Mouse (Mus musculus): ENCODE data around the gene Calml4.
"Not testable (repeated sequence)": the region's sequence is repeated elsewhere in the genome, so short reads cannot be mapped to it uniquely, and the experiment has no call there.

The Calml4 gene

GRCm38 (mm10) chr9:62857719-62858261, at the start of gene Calml4:
TSS of gene Calml4 (plus strand) at chr9:62858080.
- no peak for DNase-seq

DNA sequence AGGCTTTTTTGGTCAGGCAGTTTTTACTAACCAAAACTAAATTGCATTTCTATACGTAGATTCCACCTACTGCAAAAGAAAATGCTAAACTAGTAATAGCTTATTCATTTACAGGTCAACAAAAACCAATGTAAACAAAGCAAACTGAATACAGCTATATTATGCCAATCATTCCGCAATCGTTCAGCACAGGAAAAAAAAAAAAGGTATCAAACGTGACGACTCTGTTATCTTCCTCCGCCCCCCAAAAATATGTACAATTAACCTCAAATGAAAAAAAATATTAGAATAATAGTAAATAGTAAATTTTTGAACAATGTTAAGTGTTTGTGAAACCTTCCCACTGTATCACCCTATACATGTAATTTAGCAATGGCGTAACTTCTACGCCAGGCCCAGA, 47.8 kb upstream of the Calml4 start:
- DNase-seq: no peak

- no peak for DNase-seq
Observed at GRCm38 (mm10) chr9:62810543-62811515, 47.1 kb upstream of the Calml4 start.

- peak; percentile 91 for DNase-seq
Observed at GRCm38 (mm10) chr9:62811516-62812121, 46.3 kb upstream of the Calml4 start, which contains the start of gene Fem1b. TSS of gene Fem1b (minus strand) at chr9:62811934.

- peak; percentile 48 for DNase-seq
Observed at GRCm38 (mm10) chr9:62812216-62813049, 45.4 kb upstream of the Calml4 start.

DNA sequence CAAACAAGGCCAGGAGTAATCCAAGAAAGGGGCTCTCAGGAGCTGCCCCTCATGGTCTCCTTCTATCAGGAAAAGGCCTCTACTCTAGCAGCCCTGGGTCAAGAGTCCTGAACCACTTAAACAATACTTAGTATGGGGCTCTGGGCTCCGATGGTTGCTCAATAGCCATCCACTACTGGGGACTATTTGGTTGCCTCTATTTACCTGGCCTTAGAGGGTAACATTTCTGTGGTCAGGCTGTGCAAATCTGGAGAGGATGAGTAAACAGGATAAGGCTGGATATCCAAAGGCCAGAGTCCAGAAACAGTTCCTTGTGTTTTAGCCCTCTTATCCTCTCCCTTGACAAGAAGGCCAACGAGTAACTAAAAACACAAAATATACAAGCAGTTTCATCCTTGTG, 43.1 kb upstream of the Calml4 start:
- DNase-seq: no peak

DNA sequence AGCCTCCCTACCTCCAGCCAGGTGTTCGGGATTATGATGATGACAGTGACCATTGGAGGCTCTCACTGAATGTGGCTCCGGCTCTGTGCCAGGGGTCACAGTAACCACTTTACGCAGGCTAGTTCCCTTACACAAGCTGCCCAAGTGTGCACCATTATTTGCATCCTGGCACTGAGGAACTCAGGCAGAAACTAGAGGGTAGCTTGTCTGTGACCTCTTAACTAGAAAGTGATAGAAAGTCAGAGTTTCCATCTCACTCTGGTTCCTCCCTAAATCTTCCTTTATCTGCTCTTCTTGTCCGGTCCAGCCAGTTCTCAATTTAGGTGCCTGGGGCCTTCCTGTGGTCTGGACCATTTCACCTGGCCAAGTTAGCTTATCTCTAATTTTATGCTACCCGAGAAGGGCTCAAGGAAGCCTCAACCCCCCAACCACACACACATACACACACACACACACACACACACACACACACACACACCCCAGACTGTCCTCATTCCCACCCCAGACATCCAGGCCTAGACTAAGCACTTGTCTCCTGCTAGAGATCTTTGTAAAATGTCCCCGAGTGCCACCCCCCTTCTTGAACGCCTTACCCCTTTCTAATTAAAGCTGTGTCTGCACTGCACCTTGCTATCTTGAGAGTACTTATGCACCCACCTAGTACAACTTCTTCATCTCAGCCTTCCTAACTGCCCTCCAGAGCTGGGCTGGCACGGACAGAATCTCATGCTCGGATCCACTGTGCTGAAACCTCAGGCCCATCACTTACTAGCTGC, 41.4 kb upstream of the Calml4 start:
- no peak for DNase-seq

GRCm38 (mm10) chr9:62817099-62817571, 40.7 kb upstream of the Calml4 start:
- DNase-seq: no peak

DNA sequence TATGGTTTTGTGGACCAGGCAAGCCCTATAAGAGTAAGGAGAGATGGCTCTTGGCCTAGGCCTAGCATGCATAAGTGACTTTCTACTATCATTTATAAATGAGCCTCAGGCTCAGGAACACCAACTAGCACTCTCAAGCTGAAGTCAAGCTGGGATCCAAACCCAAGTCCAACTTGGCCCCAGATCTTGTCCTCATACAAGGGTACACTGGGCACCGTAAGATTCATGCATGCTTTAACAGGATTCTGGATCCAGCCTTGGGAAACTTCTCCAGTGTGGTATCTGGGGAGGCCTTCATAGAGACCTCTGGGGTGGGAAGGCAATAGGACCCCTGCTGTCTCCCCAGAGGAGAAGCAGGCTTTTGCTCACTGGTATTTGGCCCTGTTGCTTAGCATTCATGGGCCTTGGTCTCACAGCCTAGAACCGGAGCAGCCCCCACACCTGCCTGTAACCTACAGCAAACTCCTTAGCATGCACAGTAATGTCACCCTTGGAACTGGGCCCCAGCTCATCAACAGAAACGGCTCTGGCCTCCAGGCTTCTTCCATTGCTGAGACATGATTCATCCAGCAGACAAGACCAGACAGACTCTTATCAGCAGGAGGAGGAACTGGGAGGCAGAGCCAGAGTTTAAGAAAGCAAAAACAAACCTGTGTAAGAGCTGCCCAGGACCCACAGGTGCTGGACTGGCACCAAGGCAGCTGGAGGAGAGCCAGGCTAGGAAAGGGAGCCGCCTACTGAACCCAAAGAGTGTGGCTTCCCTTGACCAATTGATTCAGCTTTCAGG, 39.9 kb upstream of the Calml4 start:
- no peak for DNase-seq

- DNase-seq: no peak
Observed at GRCm38 (mm10) chr9:62819494-62819893, 38.4 kb upstream of the Calml4 start.

GRCm38 (mm10) chr9:62819910-62820309, 38.0 kb upstream of the Calml4 start:
- not testable (repeated sequence) for DNase-seq

DNA sequence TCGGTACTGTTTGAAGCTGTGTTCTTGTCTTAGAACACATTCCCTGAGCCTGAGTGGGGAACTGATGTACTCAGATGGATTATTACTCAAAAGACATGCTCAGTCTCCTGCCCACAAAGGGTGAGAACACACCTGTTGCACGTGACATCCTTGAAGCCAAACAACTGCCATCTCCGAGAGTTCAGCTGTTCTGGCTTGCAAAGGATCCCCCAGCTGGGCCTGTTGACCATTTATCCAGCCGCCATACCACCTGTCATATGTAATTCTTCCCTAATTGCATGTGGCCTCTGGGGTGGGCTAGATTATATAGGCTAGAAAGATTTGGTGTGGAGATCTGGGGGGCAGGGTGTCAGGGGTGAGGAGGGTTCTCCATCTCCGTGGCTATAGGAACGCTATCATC, 37.1 kb upstream of the Calml4 start:
- DNase-seq: no peak

GRCm38 (mm10) chr9:62821811-62822210, 36.1 kb upstream of the Calml4 start:
- DNase-seq: no peak

GRCm38 (mm10) chr9:62825791-62826393, 32.0 kb upstream of the Calml4 start:
- no peak for DNase-seq

GRCm38 (mm10) chr9:62826456-62826855, 31.4 kb upstream of the Calml4 start:
- no peak for DNase-seq

DNA sequence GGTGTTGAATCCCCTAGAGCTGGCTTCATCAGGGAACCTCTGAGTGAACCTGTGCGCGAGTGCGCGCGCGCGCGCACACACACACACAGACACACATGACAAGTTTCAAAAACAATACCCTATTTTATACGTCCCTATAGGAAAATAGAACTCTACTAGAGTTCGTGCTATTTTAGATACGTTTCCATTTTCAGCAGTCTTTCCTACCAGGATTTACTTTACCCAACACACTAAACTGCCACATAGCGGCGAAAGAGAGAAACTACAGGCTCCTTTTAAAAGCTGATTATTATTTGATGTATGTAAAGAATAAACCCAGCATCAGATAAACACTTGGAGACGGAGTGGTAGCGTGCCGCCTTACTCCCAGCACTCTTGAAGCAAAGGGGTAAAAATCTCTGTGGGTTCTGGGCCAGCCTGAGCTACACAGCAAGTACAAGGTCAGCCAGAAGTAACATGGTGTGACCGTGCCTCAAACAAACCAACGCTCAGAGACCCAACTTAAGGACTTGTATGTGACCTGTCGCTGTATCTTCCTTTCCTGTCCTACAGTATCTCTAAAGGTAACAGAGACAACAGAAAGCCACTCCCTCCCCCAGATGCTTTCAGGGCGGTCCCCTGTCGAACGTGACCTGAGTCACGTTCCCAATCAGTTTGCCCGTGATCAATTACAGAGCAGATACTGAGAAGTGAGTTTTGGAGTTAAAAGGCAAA, 29.8 kb upstream of the Calml4 start:
- DNase-seq: peak; percentile 73

DNA sequence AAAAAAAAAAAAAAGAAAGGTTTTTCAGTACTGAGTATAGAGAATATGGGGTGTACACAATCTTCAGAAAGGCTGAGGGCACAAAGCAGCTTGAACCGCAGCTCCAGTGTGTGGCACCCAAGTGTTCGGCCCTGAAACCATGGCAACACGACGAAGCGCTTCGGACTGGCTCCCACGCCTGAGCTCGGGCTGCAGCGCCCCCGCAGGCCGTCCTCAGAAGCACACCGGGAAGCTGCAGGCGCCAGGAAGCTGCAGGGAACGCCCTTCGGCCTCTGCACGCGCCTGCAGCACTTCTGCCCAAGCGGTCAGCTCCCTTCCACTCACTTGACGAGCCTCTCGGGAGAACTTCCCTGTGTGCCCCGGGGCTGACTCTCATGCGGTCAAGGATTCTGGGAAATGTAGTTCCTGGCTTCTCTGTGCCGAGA, 29.2 kb upstream of the Calml4 start:
- peak; percentile 94 for DNase-seq

DNA sequence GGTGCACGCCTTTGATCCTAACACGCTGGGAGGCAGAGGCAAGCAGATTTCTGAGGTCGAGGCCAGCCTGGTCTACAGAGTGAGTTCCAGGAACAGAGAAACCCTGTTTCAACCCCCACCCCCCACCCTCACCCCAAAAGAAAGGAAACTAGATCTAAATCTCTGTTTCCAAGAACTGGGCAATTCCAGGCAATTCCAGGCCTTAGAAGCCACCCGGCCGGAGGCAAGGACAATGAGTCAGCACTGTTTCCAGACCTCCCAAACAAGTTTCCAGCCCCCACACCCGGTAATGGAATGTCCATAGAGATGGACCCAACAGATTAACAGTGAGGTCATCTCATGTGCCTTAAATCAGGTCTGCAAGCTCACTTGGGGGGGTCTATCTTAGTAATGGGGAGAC, 28.0 kb upstream of the Calml4 start:
- DNase-seq: no peak

DNA sequence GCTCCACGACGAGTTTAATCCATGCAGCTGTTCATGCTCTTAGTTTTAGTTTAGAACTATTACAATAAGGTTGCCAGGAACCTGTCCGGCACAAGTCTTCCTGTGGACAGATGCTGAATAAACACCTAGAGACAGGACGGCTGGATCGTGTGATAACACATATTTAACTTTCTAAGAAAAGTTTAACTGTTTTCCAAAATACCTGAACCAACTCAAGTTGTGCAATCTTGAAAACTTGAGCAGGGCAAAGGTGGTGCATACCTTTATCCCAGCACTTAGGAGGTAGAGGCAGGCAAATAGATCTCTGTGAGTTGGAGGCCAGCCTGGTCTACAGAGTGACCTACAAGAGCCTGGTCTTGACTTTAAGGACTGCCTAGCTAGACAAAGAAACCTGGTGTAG, 23.0 kb upstream of the Calml4 start:
- no peak for DNase-seq
